Mouse (Mus musculus): ENCODE measurements around the gene Hsf2bp. TPM values are rescaled to one million over a fixed set of nuclear protein-coding genes. Genes with fewer than 3 reads are reported as not detected.

Hsf2bp gene
- polyA plus RNA-seq, 1 experiment from 2014 or later, result 0.13 TPM

DNA sequence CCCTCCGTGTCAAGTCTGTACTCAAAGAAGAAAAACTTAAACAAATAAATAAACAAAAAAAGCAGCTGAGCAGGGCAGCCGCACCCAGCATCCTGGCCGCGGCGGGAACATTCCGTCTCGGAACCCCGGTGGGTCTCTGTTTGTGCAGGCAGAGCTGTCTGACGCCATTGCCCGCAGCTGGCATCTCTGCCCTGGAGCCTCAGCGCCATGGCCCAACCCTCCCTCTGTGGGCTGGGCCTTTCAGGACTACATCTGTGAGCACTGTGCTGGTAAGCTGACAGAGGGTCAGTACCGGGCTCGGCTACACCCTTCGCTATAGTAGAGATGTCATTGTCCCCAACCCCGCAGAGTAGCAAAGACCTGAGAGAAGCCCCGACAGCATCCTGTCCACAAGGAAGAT, 123.8 kb downstream of the Hsf2bp start:
- no peak for ATAC-seq
- Histone ChIP-seq H3K9ac (no peak overlapping the region), H3K27me3 (replicated peaks) (no peaks in the 10 kb centered on the region), H3K27ac (no peak overlapping the region), H3K4me1 (no peaks in the 10 kb centered on the region), H3K9me3 (replicated peaks) (no peaks in the 10 kb centered on the region), H3K36me3 (no peaks in the 10 kb centered on the region), H3K4me2 (no peak overlapping the region), H3K4me3 (no peak overlapping the region)
- 87% methylated on average over 16 of the region's 16 CpGs for WGBS (ENCODE audit: insufficient replicate concordance)

DNA sequence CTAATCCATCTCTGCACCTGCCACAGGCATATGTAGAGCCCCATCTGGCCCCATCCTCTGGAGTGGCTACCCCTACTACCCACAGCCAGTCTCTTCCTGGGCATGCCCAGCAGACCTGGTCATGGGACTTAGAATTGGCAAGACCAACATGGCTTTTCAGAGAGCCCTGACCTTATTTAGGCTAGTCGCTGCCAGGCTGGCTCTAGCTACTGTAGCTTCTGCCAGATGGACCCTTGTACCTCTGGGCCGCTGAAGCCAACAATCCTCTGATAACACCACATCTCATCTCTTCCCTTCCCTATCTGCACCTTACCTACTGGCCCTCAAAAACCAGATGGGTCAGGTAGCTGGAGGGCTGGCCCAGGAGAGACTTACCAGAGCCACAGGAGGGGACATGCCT, 127.2 kb downstream of the Hsf2bp start:
- H3K9ac ChIP-seq, result no peak overlapping the region
- peaks cover 11% of the 10 kb centered on the region; the same call in 1 of the 2 replicates for H3K4me1 ChIP-seq
- H3K27me3 ChIP-seq (replicated peaks), result no peaks in the 10 kb centered on the region
- no peak overlapping the region for H3K4me3 ChIP-seq
- no peak for ATAC-seq
- H3K4me2 ChIP-seq, result no peak overlapping the region
- 76% methylated on average over 2 of the region's 2 CpGs for WGBS (ENCODE audit: insufficient replicate concordance)
- H3K27ac ChIP-seq, result no peak overlapping the region
- no peaks in the 10 kb centered on the region for H3K9me3 ChIP-seq (replicated peaks)
- no peaks in the 10 kb centered on the region for H3K36me3 ChIP-seq

DNA sequence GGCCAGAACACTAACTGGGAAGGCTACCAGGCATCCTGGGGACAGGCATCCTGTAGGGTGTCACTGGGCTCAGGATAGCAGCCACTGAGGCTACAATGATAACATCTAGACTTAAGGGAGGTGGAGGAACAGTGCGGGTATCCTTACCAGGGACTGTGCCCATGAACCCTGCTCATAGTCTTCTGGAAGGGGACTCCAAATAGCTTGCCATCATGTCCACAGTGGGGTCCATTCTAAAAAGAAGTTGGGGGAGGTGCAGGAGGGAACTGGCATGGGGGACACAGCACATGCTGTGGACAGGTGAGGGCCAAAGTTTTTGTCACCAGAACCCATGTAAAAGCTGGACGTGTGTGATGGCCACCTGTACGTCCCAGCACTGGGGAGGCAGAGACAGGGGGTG, 129.7 kb downstream of the Hsf2bp start:
- H3K4me3 ChIP-seq, result no peak overlapping the region
- no peaks in the 10 kb centered on the region for H3K9me3 ChIP-seq (replicated peaks)
- H3K36me3 ChIP-seq, result no peaks in the 10 kb centered on the region
- peaks cover 31% of the 10 kb centered on the region for H3K4me1 ChIP-seq
- WGBS (ENCODE audit: insufficient replicate concordance), result 58% methylated on average over 3 of the region's 3 CpGs
- H3K4me2 ChIP-seq, result no peak overlapping the region
- no peak for ATAC-seq
- no peaks in the 10 kb centered on the region for H3K27me3 ChIP-seq (replicated peaks)
- 0 out of 2 replicates have a peak overlapping the region, but pooled peaks have one; percentile 25 for H3K27ac ChIP-seq
- no peak overlapping the region for H3K9ac ChIP-seq

DNA sequence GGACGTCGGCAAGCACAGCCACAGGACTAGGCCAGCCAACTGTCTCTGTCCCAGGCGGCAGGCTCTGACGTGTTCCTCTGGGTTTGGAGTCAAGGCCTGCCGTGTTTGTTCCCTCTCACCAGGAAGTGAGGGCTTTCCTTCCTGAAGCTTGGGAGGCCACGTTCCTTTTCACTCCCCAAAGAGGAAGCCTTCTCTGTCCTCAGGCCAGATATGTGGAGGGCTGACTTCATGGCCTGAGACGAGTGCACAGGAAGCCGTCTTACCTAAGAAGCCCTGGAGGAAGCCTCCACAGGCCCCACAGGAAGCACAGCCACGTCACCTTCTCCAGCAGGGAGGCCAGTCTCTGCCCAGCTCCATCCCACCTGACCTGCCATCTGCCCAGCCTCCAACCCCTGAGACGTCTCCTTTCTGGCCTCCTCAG, 130.3 kb downstream of the Hsf2bp start:
- 34% methylated on average over 10 of the region's 10 CpGs for WGBS (ENCODE audit: insufficient replicate concordance)

DNA sequence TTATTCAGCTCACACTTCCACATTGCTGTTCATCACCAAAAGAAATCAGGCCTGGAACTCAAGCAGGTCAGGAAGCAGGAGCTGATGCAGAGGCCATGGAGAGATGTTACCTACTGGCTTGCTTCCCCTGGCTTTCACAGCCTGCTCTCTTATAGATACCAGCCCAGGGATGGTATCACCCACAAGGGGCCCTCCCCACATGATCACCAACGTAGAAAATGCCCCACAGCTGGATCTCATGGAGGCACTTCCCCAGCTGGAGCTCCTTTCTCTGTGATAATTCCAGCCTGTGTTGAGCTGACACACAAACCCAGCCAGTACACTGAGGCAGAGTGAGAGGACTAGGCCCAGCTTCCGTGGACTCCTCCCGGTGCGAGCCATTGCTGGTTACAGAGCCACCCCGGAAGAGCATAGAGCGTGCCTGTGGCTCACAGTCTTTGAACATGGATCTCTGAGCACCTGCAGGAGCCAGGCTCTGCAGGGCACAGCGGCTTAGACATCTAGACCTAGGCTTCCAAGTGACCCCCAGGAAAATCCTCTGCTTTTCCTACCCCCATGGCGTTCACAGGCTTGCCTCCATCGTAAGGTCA, 130.9 kb downstream of the Hsf2bp start:
- no peaks in the 10 kb centered on the region for H3K9me3 ChIP-seq (replicated peaks)
- no peak for ATAC-seq
- H3K27ac ChIP-seq, result peak overlapping the region; percentile 43; the same call in 1 of the 2 replicates
- peak overlapping the region; percentile 9 for H3K4me2 ChIP-seq
- H3K27me3 ChIP-seq (replicated peaks), result no peaks in the 10 kb centered on the region
- H3K36me3 ChIP-seq, result no peaks in the 10 kb centered on the region
- no peak overlapping the region for H3K4me3 ChIP-seq
- peaks cover 38% of the 10 kb centered on the region for H3K4me1 ChIP-seq
- no peak overlapping the region for H3K9ac ChIP-seq
- 51% methylated on average over 9 of the region's 9 CpGs for WGBS (ENCODE audit: insufficient replicate concordance)

More for the DNA sequence above, 130.3 kb downstream of the Hsf2bp start:
- Histone ChIP-seq H3K36me3 (no peaks in the 10 kb centered on the region), H3K4me1 (peaks cover 36% of the 10 kb centered on the region), H3K9ac (no peak overlapping the region), H3K9me3 (replicated peaks) (no peaks in the 10 kb centered on the region), H3K27ac (0 out of 2 replicates have a peak overlapping the region, but pooled peaks have one; percentile 25), H3K4me2 (peak overlapping the region; percentile 9; the same call in 1 of the 2 replicates), H3K27me3 (replicated peaks) (no peaks in the 10 kb centered on the region), H3K4me3 (no peak overlapping the region)
- ATAC-seq, result peak; percentile 42; the same call in 1 of the 2 replicates

DNA sequence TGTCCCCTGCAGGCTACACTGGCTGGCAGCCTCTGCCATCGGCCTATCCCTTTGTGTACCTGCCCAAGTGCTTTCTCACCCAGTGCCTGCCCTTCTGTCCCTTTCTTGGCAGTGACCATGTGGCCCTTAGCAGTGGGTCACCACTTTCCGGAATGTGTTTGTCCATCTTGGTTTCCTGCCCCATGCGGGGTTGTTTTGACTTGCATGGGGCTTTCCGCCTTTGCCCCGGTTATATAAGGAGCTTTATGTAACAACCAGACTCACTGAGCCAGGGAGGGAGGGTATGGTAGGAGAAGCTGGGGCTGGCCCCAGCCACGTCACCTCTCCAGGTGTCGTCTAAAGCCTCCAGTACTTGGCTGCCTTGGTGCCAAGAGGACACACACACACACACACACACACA, 132.1 kb downstream of the Hsf2bp start:
- H3K4me2 ChIP-seq, result no peak overlapping the region
- no peak overlapping the region for H3K27ac ChIP-seq
- peaks cover 44% of the 10 kb centered on the region for H3K4me1 ChIP-seq
- H3K4me3 ChIP-seq, result no peak overlapping the region
- H3K9ac ChIP-seq, result no peak overlapping the region
- H3K9me3 ChIP-seq (replicated peaks), result no peaks in the 10 kb centered on the region
- no peaks in the 10 kb centered on the region for H3K36me3 ChIP-seq
- 83% methylated on average over 7 of the region's 7 CpGs for WGBS (ENCODE audit: insufficient replicate concordance)
- no peak for ATAC-seq
- no peaks in the 10 kb centered on the region for H3K27me3 ChIP-seq (replicated peaks)

DNA sequence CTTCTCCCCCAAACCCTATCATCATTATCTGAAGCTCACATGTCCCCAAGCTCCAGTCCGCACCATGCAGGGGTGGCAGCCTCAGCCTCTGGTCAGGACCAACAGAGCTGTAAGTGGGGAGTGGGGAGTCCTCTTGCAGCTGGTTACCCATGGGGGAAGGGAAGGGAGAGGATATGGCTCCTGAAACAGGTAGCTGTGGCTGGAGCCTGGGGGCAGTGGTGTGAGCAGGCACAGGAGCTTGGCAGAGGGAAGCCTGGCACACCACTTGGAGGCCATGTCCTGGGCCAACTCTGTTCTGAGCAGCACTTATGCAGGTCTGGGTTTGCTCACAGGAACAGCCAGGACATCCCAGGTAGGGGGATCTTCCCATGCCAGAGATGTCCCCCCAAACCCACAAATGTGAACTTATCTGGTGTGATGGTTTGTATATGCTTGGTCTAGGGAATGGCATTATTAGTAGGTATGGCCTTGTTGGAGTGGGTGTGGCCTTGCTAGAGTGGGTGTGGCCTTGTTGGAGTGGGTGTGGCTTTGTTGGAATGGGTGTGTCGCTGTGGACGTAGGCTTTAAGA, 133.4 kb downstream of the Hsf2bp start:
- Histone ChIP-seq H3K4me3 (no peak overlapping the region), H3K4me2 (no peak overlapping the region), H3K27ac (peak overlapping the region; percentile 26; the same call in 1 of the 2 replicates), H3K9ac (no peak overlapping the region), H3K9me3 (replicated peaks) (no peaks in the 10 kb centered on the region), H3K27me3 (replicated peaks) (no peaks in the 10 kb centered on the region), H3K4me1 (peaks cover 52% of the 10 kb centered on the region), H3K36me3 (no peaks in the 10 kb centered on the region)
- 57% methylated on average over 3 of the region's 3 CpGs for WGBS (ENCODE audit: insufficient replicate concordance)
- no peak; the same call in 1 of the 2 replicates for ATAC-seq

DNA sequence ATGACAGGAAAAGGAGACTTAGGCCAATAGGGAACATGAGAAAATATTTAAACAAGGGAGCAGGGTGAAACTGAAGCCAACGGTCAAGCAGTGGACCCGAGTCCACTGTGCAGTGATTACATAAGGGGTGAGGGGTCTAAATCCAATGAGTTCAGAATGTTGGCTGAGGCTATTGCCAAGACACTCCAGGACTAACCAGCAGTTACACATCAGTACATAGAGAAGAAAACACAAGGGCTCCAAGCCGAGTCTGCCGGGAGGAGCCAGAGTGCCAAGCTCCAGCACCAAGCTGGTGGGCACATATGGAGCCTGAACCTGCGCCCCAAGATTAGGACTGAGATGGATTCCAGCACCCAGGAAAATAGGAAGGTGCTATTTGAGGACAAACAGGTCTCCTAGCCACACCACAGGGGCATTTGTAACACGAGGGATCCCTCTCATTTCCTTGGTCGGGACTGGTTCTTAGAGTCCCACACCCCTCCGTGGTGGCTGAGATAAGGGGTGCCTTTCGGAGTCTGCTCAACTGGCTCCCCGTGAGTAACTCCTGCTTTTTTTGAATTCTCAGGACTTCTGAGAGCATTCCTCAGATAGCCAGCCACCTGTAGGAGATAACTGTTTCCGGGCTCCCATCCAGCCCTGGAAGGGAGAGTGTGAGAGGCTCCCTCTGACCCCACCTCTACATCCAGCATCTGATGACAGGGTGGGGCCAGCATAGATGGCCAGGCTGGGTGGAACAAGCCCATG, 134.5 kb downstream of the Hsf2bp start:
- Histone ChIP-seq H3K9me3 (replicated peaks) (no peaks in the 10 kb centered on the region), H3K27ac (peak overlapping the region; percentile 61), H3K27me3 (replicated peaks) (no peaks in the 10 kb centered on the region), H3K9ac (no peak overlapping the region), H3K4me3 (no peak overlapping the region), H3K4me2 (peak overlapping the region; percentile 30; the same call in 1 of the 2 replicates), H3K36me3 (no peaks in the 10 kb centered on the region), H3K4me1 (peaks cover 59% of the 10 kb centered on the region)
- WGBS (ENCODE audit: insufficient replicate concordance), result 36% methylated on average over 11 of the region's 11 CpGs
- no peak for ATAC-seq

DNA sequence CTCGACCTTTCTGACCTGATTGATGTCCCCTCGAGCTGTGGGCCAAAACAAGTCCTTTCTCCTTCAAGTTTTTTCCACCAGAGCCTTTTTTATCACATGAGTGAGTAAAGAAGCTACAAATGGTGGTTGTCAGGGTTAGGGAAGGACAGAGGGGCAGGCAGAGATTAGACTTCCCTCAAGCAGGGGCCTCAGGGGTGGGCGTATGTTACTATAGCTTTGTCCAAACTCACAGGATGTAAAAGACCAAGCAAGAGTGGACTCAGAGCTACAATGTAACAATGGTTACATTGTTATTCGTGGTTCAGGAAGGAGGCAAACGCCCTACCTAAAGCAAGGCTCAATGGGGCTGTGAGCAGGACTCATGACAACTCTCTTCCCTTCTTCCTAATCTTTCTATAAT, 137.2 kb downstream of the Hsf2bp start:
- no peak overlapping the region for H3K27ac ChIP-seq
- no peaks in the 10 kb centered on the region for H3K9me3 ChIP-seq (replicated peaks)
- H3K9ac ChIP-seq, result no peak overlapping the region
- peaks cover 49% of the 10 kb centered on the region for H3K4me1 ChIP-seq
- no peak for ATAC-seq
- H3K27me3 ChIP-seq (replicated peaks), result no peaks in the 10 kb centered on the region
- WGBS (ENCODE audit: insufficient replicate concordance), result 22% methylated on average over 5 of the region's 5 CpGs
- no peak overlapping the region for H3K4me3 ChIP-seq
- H3K4me2 ChIP-seq, result no peak overlapping the region
- no peaks in the 10 kb centered on the region for H3K36me3 ChIP-seq

DNA sequence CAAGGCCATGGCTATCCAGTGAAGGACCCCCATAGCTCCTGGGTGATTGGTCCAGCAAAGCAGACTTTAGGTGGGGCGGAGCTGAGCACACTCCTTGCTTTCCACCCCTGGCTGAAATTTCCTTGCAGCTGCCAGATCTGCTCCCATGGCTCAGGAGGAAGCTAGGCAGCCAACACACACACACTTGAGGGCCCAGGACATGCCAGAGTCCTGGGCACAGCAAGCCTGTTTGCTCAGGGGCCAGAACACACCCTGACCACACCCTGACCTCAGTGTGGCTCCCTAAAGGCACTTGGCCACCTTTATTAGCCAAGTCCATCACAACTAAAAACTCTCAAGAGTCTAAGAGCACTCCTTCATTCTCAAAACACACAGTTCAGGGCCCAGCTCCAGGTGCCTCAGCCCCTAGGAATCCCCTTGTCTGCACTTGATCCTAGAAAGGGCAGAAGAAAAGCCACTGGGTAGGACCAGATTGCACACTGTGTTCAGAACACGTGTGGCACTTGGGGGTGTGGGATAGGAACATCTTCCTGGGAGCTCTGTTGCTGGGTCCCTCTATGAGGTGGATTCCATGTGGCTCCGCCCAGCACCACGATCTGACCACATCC, 138.9 kb downstream of the Hsf2bp start:
- 65% methylated on average over 4 of the region's 4 CpGs for WGBS (ENCODE audit: insufficient replicate concordance)
- H3K4me3 ChIP-seq, result no peak overlapping the region
- no peak for ATAC-seq
- no peaks in the 10 kb centered on the region for H3K9me3 ChIP-seq (replicated peaks)
- no peak overlapping the region for H3K4me2 ChIP-seq
- H3K36me3 ChIP-seq, result no peaks in the 10 kb centered on the region
- H3K27me3 ChIP-seq (replicated peaks), result no peaks in the 10 kb centered on the region
- H3K4me1 ChIP-seq, result peaks cover 49% of the 10 kb centered on the region
- H3K9ac ChIP-seq, result no peak overlapping the region
- no peak overlapping the region for H3K27ac ChIP-seq

DNA sequence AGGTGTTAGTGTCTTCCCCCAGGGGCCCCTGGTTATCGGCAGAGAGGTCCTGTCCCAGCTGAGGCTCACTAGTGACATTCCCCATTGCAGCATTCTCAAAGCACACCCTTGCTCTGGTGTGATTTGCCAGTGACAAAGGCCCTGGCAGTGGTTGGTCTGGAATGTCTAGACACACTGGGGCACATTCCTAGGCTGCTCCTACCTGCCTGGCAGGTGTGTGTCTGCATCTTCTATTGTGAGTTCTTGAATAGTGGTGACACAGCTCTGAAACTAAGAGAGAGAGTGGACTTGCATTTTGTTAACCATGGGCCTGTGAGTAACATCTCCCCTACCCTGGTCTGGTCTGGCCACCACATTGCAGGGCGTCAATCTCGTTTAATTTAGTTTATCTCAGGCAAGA, 139.4 kb downstream of the Hsf2bp start:
- Histone ChIP-seq H3K4me2 (no peak overlapping the region), H3K4me1 (peaks cover 48% of the 10 kb centered on the region), H3K9ac (no peak overlapping the region), H3K9me3 (replicated peaks) (no peaks in the 10 kb centered on the region), H3K27me3 (replicated peaks) (no peaks in the 10 kb centered on the region), H3K36me3 (no peaks in the 10 kb centered on the region), H3K27ac (no peak overlapping the region), H3K4me3 (no peak overlapping the region)
- WGBS (ENCODE audit: insufficient replicate concordance), result 53% methylated on average over 3 of the region's 3 CpGs
- no peak for ATAC-seq

DNA sequence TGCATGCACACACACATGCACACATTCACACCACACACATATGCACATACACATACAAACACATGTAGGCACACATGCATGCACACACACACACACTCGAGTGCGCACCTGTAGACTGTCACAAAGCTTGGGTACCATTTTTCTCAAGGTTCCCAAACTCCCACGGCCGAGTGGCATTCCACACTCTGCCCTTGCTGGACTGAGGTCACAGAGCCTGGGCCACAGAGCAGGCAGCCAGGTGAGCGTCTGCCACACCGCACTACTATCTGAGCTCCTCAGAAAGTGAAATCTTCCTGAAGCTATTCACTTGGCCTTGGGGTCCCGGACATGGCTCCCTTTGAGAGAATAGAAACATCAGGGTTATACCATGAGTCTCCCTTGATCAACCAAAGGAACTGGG, 139.8 kb downstream of the Hsf2bp start:
- Histone ChIP-seq H3K9ac (no peak overlapping the region), H3K4me1 (peaks cover 48% of the 10 kb centered on the region), H3K27me3 (replicated peaks) (no peaks in the 10 kb centered on the region), H3K27ac (no peak overlapping the region), H3K9me3 (replicated peaks) (no peaks in the 10 kb centered on the region), H3K4me3 (no peak overlapping the region), H3K36me3 (no peaks in the 10 kb centered on the region), H3K4me2 (no peak overlapping the region)
- ATAC-seq, result no peak
- 85% methylated on average over 7 of the region's 7 CpGs for WGBS (ENCODE audit: insufficient replicate concordance)

All from liver, embryonic 12.5 days (tissue).